Mouse (Mus musculus) MEL (cell line): Measurements from ENCODE around the gene H2afj. TPM values are rescaled to one million over a fixed set of nuclear protein-coding genes. Genes with fewer than 3 reads are reported as not detected.

Source experiments
- DNase-seq: peaks from one replicate; pipeline ENCODE4 v3.0.0; 2011; ENCODE audit warnings: low read depth, low spot score
- H3K27ac ChIP-seq: 2 replicates; pipeline ENCODE4 v1.5.1; 2012; ENCODE audit warnings: low read depth, mild to moderate bottlenecking, control low read depth, low read length, moderate library complexity; ENCODE audit not compliant: control insufficient read depth
- H3K27me3 ChIP-seq, 2 experiments: fragments of 150-350 bp in 1 of 2; sonication (generic) in 1 of 2; 2 replicates each; pipeline ENCODE4 v1.6.1; 2012; ENCODE audit warnings: low read length in 2 of 2, mild to moderate bottlenecking in 2 of 2, improper control_type of control experiment in 1 of 2, moderate library complexity in 1 of 2; ENCODE audit not compliant: insufficient read depth in 2 of 2, control insufficient read depth in 1 of 2
- H3K36me3 ChIP-seq, 2 experiments: 2 replicates each; pipeline ENCODE4 v1.6.1; 2012 to 2014; ENCODE audit warnings: low read length in 2 of 2, improper control_type of control experiment in 1 of 2, inconsistent platforms in 1 of 2, mild to moderate bottlenecking in 1 of 2; ENCODE audit not compliant: insufficient read depth in 2 of 2, control insufficient read depth in 1 of 2
- H3K4me1 ChIP-seq, 2 experiments: fragments of 150-350 bp in 1 of 2; sonication (generic) in 1 of 2; 2 replicates each; pipeline ENCODE4 v1.6.1; 2012; ENCODE audit warnings: low read length in 2 of 2, improper control_type of control experiment in 1 of 2, mild to moderate bottlenecking in 1 of 2; ENCODE audit not compliant: insufficient read depth in 2 of 2, control insufficient read depth in 1 of 2
- H3K4me3 ChIP-seq, 2 experiments: fragments of 150-350 bp in 1 of 2; sonication (generic) in 1 of 2; 2 replicates each; pipeline ENCODE4 v1.5.1; 2012; ENCODE audit warnings: low read depth in 2 of 2, low read length in 2 of 2, mild to moderate bottlenecking in 2 of 2, moderate library complexity in 2 of 2, control low read depth in 1 of 2, improper control_type of control experiment in 1 of 2; ENCODE audit not compliant: control insufficient read depth in 1 of 2, insufficient read depth in 1 of 2
- H3K79me2 ChIP-seq: 2 replicates; pipeline ENCODE4 v1.6.1; 2012; ENCODE audit warnings: mild to moderate bottlenecking, low read length, moderate library complexity; ENCODE audit not compliant: control insufficient read depth, poor library complexity, insufficient read depth
- H3K9ac ChIP-seq: 2 replicates; pipeline ENCODE4 v1.6.1; 2012; ENCODE audit warnings: low read depth, mild to moderate bottlenecking, control low read depth, low read length, moderate library complexity; ENCODE audit not compliant: control insufficient read depth, poor library complexity, severe bottlenecking
- H3K9me3 ChIP-seq: fragments of 150-350 bp; sonication (generic); replicated peaks from 2 replicates; pipeline ENCODE4 v1.6.1; 2012; ENCODE audit warnings: mild to moderate bottlenecking, low read length, improper control_type of control experiment, moderate library complexity; ENCODE audit not compliant: insufficient read depth
- BHLHE40 ChIP-seq: IDR thresholded peaks from 2 replicates; pipeline ENCODE4 v1.6.1; 2012; ENCODE audit warnings: low read depth, mild to moderate bottlenecking, inconsistent platforms, low read length, improper control_type of control experiment, borderline replicate concordance
- CHD1 ChIP-seq: IDR thresholded peaks from 2 replicates; pipeline ENCODE4 v1.6.1; 2012; ENCODE audit warnings: low read depth, mild to moderate bottlenecking, inconsistent platforms, low read length, improper control_type of control experiment
- CTCF ChIP-seq, 3 experiments: IDR thresholded peaks in 2 of 3; conservative IDR thresholded peaks in 1 of 3; 2 replicates each; pipeline ENCODE4 v1.5.1; 2011 to 2012; ENCODE audit warnings: low read length in 3 of 3, low read depth in 2 of 3, mild to moderate bottlenecking in 2 of 3, improper control_type of control experiment in 1 of 3, inconsistent platforms in 1 of 3, mixed read lengths in 1 of 3, moderate library complexity in 1 of 3; ENCODE audit not compliant: control insufficient read depth in 1 of 3, insufficient read depth in 1 of 3, poor library complexity in 1 of 3, severe bottlenecking in 1 of 3
- E2F4 ChIP-seq: IDR thresholded peaks from 2 replicates; pipeline ENCODE4 v1.6.1; 2011; ENCODE audit warnings: low read depth, low read length, improper control_type of control experiment, borderline replicate concordance
- ELF1 ChIP-seq: IDR thresholded peaks from 2 replicates; pipeline ENCODE4 v1.6.1; 2014; ENCODE audit warnings: low read depth, mild to moderate bottlenecking, inconsistent platforms, low read length, improper control_type of control experiment, moderate library complexity
- EP300 ChIP-seq, 2 experiments: IDR thresholded peaks; 2 replicates each; pipeline ENCODE4 v1.6.1; 2011; ENCODE audit warnings: improper control_type of control experiment in 2 of 2, low read length in 2 of 2, low read depth in 1 of 2, mild to moderate bottlenecking in 1 of 2
- ETS1 ChIP-seq: IDR thresholded peaks from 2 replicates; pipeline ENCODE4 v1.6.1; 2012; ENCODE audit warnings: low read depth, mild to moderate bottlenecking, inconsistent platforms, low read length, improper control_type of control experiment, moderate library complexity
- GATA1 ChIP-seq: IDR thresholded peaks from 2 replicates; pipeline ENCODE4 v1.6.1; 2011; ENCODE audit warnings: low read depth, low read length, improper control_type of control experiment
- HCFC1 ChIP-seq: IDR thresholded peaks from 2 replicates; pipeline ENCODE4 v1.6.1; 2012; ENCODE audit warnings: low read depth, mild to moderate bottlenecking, inconsistent platforms, low read length, improper control_type of control experiment, moderate library complexity
- JUND ChIP-seq: IDR thresholded peaks from 2 replicates; pipeline ENCODE4 v1.6.1; 2011; ENCODE audit warnings: low read depth, mild to moderate bottlenecking, improper control_type of control experiment, low read length
- KAT2A ChIP-seq: conservative IDR thresholded peaks from 2 replicates; pipeline ENCODE4 v1.6.1; 2012; ENCODE audit warnings: low read depth, low read length, improper control_type of control experiment, inconsistent platforms
- MAX ChIP-seq: IDR thresholded peaks from 2 replicates; pipeline ENCODE4 v1.6.1; 2011; ENCODE audit warnings: low read length, improper control_type of control experiment
- MAZ ChIP-seq: IDR thresholded peaks from 2 replicates; pipeline ENCODE4 v1.6.1; 2012; ENCODE audit warnings: low read depth, mild to moderate bottlenecking, inconsistent platforms, low read length, improper control_type of control experiment
- MYB ChIP-seq: IDR thresholded peaks from 2 replicates; pipeline ENCODE4 v1.6.1; 2011; ENCODE audit warnings: mild to moderate bottlenecking, low read depth, low read length, improper control_type of control experiment
- NRF1 ChIP-seq: IDR thresholded peaks from 2 replicates; pipeline ENCODE4 v1.6.1; 2014; ENCODE audit warnings: low read depth, mild to moderate bottlenecking, inconsistent platforms, low read length, improper control_type of control experiment, moderate library complexity; ENCODE audit not compliant: poor library complexity, insufficient read depth, severe bottlenecking
- POLR2A ChIP-seq, 2 experiments: IDR thresholded peaks; 2 replicates each; pipeline ENCODE4 v1.6.1; 2011 to 2012; ENCODE audit warnings: low read length in 2 of 2, mild to moderate bottlenecking in 2 of 2, control low read depth in 1 of 2, improper control_type of control experiment in 1 of 2, low read depth in 1 of 2, moderate library complexity in 1 of 2; ENCODE audit not compliant: control insufficient read depth in 1 of 2, insufficient read depth in 1 of 2, poor library complexity in 1 of 2
- POLR2AphosphoS5 ChIP-seq: IDR thresholded peaks from 2 replicates; pipeline ENCODE4 v1.6.1; 2012; ENCODE audit warnings: low read depth, borderline replicate concordance, mild to moderate bottlenecking, inconsistent platforms, low read length, moderate library complexity, mixed read lengths
- SMC3 ChIP-seq: IDR thresholded peaks from 2 replicates; pipeline ENCODE4 v1.6.1; 2011; ENCODE audit warnings: low read depth, low read length, improper control_type of control experiment
- USF1 ChIP-seq: IDR thresholded peaks from 2 replicates; pipeline ENCODE4 v1.6.1; 2014; ENCODE audit warnings: low read depth, mild to moderate bottlenecking, inconsistent platforms, low read length, improper control_type of control experiment, moderate library complexity
- ZKSCAN1 ChIP-seq: IDR thresholded peaks from 2 replicates; pipeline ENCODE4 v1.6.1; 2012; ENCODE audit warnings: low read depth, mild to moderate bottlenecking, inconsistent platforms, low read length, improper control_type of control experiment, moderate library complexity
- polyA plus RNA-seq, 2 experiments: library from polyadenylated mRNA; stranded (reverse) in 1 of 2; unstranded in 1 of 2; fragments of >175 nt in 1 of 2; fragments of >200 nt in 1 of 2; gene quantifications; 2 replicates each; pipeline versions ENCODE4 v1.2.1 to v1.2.4; 2012; ENCODE audit warnings: low replicate concordance in 2 of 2, low read depth in 1 of 2; ENCODE audit not compliant: insufficient read length in 2 of 2, insufficient read depth in 1 of 2, missing spikeins in 1 of 2
- total RNA-seq: library from RNA; depleted of rRNA; stranded (reverse); fragments of 300-350 nt; gene quantifications from 2 replicates; pipeline ENCODE4 v1.2.3, GENCODE M21; 2012

The H2afj gene
- total and polyA plus RNA-seq, 3 experiments = 111 to 176 TPM; not detected in 1

GRCm38 (mm10) chr6:136782146-136782545 is 25.9 kb upstream of the H2afj start:
- H3K79me2 ChIP-seq = no peaks in the 10 kb centered on the region
- H3K27me3 ChIP-seq = no peaks in the 10 kb centered on the region
- no peak for TF ChIP-seq JUND
- TF ChIP-seq MAX = no peak
- no peak for TF ChIP-seq E2F4
- no peak for TF ChIP-seq MYB
- no peak for TF ChIP-seq CTCF (IDR thresholded peaks at IDR 0.05 in 2 of 3, conservative IDR thresholded peaks at IDR 0.05 in 1 of 3; ENCODE audit: control insufficient read depth in 1 of 3, insufficient read depth in 1 of 3, low read depth in 2 of 3, low read length in 3 of 3, poor library complexity in 1 of 3, severe bottlenecking in 1 of 3)
- TF ChIP-seq MAZ = no peak
- TF ChIP-seq ETS1 = no peak
- TF ChIP-seq HCFC1 = no peak
- TF ChIP-seq ZKSCAN1 = no peak
- no peak for TF ChIP-seq ELF1
- TF ChIP-seq NRF1 = no peak
- no peak for TF ChIP-seq SMC3
- no peak for TF ChIP-seq POLR2A (IDR thresholded peaks at IDR 0.05; ENCODE audit: control insufficient read depth in 1 of 2, insufficient read depth in 1 of 2, low read depth in 1 of 2, low read length in 2 of 2, poor library complexity in 1 of 2)
- TF ChIP-seq EP300 (IDR thresholded peaks at IDR 0.05; ENCODE audit: low read depth in 1 of 2, low read length in 2 of 2) = no peak
- TF ChIP-seq GATA1 = no peak
- no peak for TF ChIP-seq POLR2AphosphoS5
- no peak for TF ChIP-seq USF1
- no peak for TF ChIP-seq CHD1
- no peak for TF ChIP-seq BHLHE40

DNA sequence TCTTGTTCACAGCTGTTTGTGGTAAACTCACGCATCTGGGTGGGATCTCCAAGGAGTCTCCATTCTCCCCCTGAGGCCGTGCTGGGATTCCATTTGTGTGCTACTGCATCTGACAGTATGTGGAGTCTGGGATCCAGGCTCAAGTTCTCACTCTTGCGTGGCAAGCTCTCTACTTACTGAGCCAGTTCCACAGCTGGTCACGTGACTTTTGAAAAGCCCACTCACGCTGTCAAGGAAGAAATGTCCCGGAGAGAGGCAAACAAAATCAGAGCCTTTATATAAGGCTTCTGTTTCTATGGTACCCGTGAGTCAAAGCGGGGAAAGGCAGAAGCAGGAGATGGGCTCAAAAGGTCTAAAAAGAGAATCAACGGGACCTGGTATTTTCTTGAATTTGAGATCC is 25.3 kb upstream of the H2afj start:
- Histone ChIP-seq H3K9ac (no peak overlapping the region), H3K27me3 (no peaks in the 10 kb centered on the region), H3K36me3 (no peaks in the 10 kb centered on the region), H3K79me2 (no peaks in the 10 kb centered on the region), H3K4me1 (no peaks in the 10 kb centered on the region), H3K27ac (no peak overlapping the region), H3K9me3 (no peaks in the 10 kb centered on the region), H3K4me3 (no peak overlapping the region)
- no peak for TF ChIP-seq KAT2A
- DNase-seq = no peak

More at GRCm38 (mm10) chr6:136782146-136782545, 25.9 kb upstream of the H2afj start:
- H3K4me3 ChIP-seq = no peak overlapping the region
- no peaks in the 10 kb centered on the region for H3K9me3 ChIP-seq
- H3K27ac ChIP-seq = no peak overlapping the region
- no peaks in the 10 kb centered on the region for H3K4me1 ChIP-seq
- H3K36me3 ChIP-seq = no peaks in the 10 kb centered on the region
- no peak for DNase-seq
- no peak overlapping the region for H3K9ac ChIP-seq
